Mouse (Mus musculus): ENCODE data around the gene Ift81. TPM values are rescaled to one million over a fixed set of nuclear protein-coding genes. Genes with fewer than 3 reads are reported as not detected.

Gene Ift81
- polyA plus RNA-seq, 1 experiment from 2014 or later: 71.6 TPM

DNA sequence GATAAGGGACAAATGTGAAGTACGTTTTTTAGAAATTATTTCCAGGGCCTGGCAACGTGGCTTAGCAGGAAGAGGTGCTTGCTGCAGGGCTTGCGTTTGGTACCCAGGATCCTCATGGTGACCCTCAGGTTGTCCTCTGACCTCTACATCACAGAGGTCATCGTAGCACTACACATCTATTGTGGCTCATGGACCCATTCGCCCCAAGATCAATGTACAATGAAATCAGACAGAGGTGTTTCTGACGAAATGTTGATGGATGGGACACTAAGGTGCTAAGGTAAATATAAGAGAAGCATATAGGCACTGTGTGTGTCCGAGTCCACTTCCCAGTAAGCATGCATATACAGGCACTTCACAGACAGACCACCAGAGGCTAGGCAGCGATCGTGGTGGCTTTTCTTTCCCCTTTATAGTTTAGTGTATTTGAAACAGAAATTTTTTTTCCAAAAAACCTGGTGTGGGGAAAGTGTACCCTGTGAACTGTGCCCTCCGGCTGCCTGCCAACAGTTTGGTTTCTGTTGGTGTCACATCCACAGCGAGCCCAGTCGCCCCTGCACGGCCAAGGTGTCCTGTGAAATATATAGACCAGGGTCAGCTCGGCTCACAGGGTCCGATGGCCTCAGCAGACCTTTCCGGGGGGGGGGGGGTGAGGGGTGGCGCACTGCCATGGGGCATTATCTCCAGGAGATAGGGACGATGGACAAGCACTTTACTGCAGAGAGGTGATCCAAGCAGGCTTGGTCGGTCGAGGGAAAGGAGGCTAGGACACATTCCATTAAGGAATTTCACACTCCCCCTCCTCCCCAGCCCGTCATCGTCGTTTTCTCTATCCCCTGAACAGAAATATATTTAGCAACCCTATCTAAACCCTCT, 93.8 kb downstream of the Ift81 start:
- H3K4me2 ChIP-seq (ENCODE audit: low read length): no peak overlapping the region

DNA sequence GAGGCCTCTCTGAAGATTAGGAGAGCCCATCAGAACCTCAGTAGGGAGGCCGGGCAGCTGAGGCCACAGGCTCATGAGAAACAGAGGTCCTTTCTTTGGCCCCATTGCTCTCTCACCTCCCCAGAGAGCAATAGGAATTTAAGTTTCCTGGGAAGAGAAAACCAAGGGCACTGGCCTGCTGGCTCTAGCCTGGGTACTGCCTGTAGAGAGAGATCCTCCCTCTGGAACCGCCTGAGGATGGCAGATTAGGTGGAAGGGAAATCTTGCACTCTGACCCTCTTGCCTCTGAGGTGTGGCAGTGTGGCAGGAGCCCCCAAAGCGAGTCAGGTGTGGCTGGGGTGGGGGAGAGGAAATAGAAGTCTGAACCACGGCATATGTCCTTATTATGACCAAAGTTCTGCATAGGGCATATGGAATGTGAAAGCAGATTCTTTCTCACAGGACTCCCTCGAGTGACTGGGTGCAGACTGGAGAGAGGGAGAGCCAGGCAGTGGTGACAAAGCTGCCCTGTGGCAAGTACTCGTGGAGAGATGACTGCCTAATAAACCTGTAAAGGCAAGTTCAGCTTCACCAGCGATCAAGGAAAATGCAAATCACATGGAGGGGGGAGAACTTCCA, 95.2 kb downstream of the Ift81 start:
- no peaks in the 10 kb centered on the region for H3K9me3 ChIP-seq (replicated peaks; ENCODE audit: control insufficient read depth, low read length, poor library complexity, severe bottlenecking)
- H3K4me2 ChIP-seq (ENCODE audit: low read length): no peak overlapping the region
- H3K36me3 ChIP-seq (ENCODE audit: control insufficient read depth, insufficient read depth, low read length): no peaks in the 10 kb centered on the region
- no peak overlapping the region for H3K9ac ChIP-seq (ENCODE audit: low read depth, low read length)
- H3K4me1 ChIP-seq (ENCODE audit: control insufficient read depth, insufficient read depth, low read length): no peaks in the 10 kb centered on the region
- no peaks in the 10 kb centered on the region for H3K27me3 ChIP-seq (ENCODE audit: control insufficient read depth, insufficient read depth, low read depth, low read length)
- H3K4me3 ChIP-seq (ENCODE audit: low read depth, low read length): no peak overlapping the region
- ATAC-seq: no peak
- 62% methylated on average over 7 of the region's 7 CpGs for WGBS
- no peak overlapping the region for H3K27ac ChIP-seq (ENCODE audit: low read length)

More for the DNA sequence above, 93.8 kb downstream of the Ift81 start:
- no peak overlapping the region for H3K4me3 ChIP-seq (ENCODE audit: low read depth, low read length)
- H3K36me3 ChIP-seq (ENCODE audit: control insufficient read depth, insufficient read depth, low read length): no peaks in the 10 kb centered on the region
- H3K27me3 ChIP-seq (ENCODE audit: control insufficient read depth, insufficient read depth, low read depth, low read length): no peaks in the 10 kb centered on the region
- no peaks in the 10 kb centered on the region for H3K4me1 ChIP-seq (ENCODE audit: control insufficient read depth, insufficient read depth, low read length)
- WGBS: 72% methylated on average over 23 of the region's 23 CpGs
- no peaks in the 10 kb centered on the region for H3K9me3 ChIP-seq (replicated peaks; ENCODE audit: control insufficient read depth, low read length, poor library complexity, severe bottlenecking)
- H3K27ac ChIP-seq (ENCODE audit: low read length): no peak overlapping the region
- ATAC-seq: no peak
- H3K9ac ChIP-seq (ENCODE audit: low read depth, low read length): no peak overlapping the region

DNA sequence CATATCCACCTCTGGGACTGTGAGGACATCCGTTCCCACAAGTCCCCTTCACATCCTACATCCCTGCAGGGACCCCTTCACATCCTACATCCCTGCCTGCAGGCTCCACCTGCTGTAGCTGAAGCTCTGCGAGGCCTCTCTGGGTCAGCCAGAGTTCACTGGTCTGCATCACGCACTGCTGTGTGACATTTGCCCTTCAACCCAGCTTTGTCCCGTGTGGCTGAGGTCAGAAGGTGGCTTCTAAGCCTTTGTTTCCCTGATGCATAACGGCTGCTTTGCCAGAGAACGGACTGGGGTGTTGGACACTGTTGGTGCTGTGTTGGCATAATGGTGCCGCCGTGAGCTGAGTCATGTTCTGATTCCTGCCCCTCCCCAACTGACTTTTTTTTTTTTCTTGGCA, 96.1 kb downstream of the Ift81 start:
- no peaks in the 10 kb centered on the region for H3K36me3 ChIP-seq (ENCODE audit: control insufficient read depth, insufficient read depth, low read length)
- WGBS: 34% methylated on average over 8 of the region's 8 CpGs
- H3K27me3 ChIP-seq (ENCODE audit: control insufficient read depth, insufficient read depth, low read depth, low read length): no peaks in the 10 kb centered on the region
- H3K9ac ChIP-seq (ENCODE audit: low read depth, low read length): no peak overlapping the region
- H3K4me3 ChIP-seq (ENCODE audit: low read depth, low read length): no peak overlapping the region
- peaks cover 5% of the 10 kb centered on the region for H3K4me1 ChIP-seq (ENCODE audit: control insufficient read depth, insufficient read depth, low read length)
- no peak overlapping the region for H3K4me2 ChIP-seq (ENCODE audit: low read length)
- no peak overlapping the region for H3K27ac ChIP-seq (ENCODE audit: low read length)
- H3K9me3 ChIP-seq (replicated peaks; ENCODE audit: control insufficient read depth, low read length, poor library complexity, severe bottlenecking): no peaks in the 10 kb centered on the region
- no peak for ATAC-seq

DNA sequence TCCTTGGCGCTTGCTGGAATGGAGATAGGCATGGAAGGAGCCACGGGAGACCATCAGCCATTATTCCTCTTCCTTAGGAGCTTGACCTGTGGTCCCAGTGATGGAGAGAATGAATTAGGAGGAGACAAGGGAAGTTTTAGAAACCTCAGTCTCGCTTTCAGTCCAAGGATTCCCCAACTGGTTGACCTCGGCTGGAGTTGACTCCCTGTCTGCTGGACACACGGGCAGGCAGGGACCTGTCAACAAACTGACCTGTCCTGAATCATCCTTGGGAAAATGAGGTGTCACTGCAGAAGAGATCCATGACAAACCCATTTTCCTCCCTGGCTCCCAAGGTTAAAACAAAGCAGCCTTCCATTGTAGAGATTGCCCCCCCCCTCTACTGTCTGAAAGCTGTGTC, 97.4 kb downstream of the Ift81 start:
- Histone ChIP-seq H3K4me1 (ENCODE audit: control insufficient read depth, insufficient read depth, low read length) (peaks cover 5% of the 10 kb centered on the region), H3K27me3 (ENCODE audit: control insufficient read depth, insufficient read depth, low read depth, low read length) (no peaks in the 10 kb centered on the region), H3K27ac (ENCODE audit: low read length) (no peak overlapping the region), H3K36me3 (ENCODE audit: control insufficient read depth, insufficient read depth, low read length) (no peaks in the 10 kb centered on the region), H3K4me3 (ENCODE audit: low read depth, low read length) (no peak overlapping the region), H3K9me3 (replicated peaks; ENCODE audit: control insufficient read depth, low read length, poor library complexity, severe bottlenecking) (no peaks in the 10 kb centered on the region), H3K4me2 (ENCODE audit: low read length) (no peak overlapping the region), H3K9ac (ENCODE audit: low read depth, low read length) (no peak overlapping the region)
- WGBS: 87% methylated on average over 5 of the region's 5 CpGs
- no peak for ATAC-seq

DNA sequence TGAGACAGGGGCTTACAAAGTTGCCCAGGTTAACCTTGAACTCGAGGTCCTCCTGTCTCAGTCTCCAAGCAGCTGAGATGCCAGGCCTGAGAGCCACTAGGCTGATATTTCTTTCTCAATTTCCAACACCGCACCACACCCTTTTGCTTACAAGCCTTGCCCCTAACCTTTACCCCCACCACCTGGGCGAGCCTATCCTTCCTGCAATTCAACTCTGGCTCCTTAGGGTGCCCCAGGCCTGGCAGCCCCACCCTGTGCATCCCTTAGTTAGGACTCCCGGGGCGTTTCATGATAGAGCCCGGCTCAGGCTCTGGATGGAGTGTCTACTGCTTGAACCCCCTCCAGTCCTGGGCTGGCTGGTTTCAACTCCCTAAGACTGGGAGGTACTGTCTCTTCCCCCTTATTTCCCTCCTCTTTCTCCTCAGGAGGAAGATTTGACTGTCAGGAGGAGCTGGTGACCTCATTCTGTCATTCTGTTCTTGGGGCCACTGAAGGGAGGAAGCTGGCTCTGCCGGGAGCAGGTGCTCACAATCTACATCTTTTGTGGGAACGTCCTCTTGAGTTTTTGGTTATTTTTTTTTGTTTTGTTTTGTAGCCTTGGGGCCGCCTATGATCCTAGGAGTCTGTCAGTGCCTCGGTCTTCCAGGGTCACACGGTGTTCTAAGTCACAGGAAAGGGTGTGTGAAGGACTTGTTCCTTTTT, 98.1 kb downstream of the Ift81 start:
- Histone ChIP-seq H3K9ac (ENCODE audit: low read depth, low read length) (no peak overlapping the region), H3K4me3 (ENCODE audit: low read depth, low read length) (no peak overlapping the region), H3K27me3 (ENCODE audit: control insufficient read depth, insufficient read depth, low read depth, low read length) (no peaks in the 10 kb centered on the region), H3K36me3 (ENCODE audit: control insufficient read depth, insufficient read depth, low read length) (no peaks in the 10 kb centered on the region), H3K4me2 (ENCODE audit: low read length) (no peak overlapping the region), H3K27ac (ENCODE audit: low read length) (no peak overlapping the region), H3K9me3 (replicated peaks; ENCODE audit: control insufficient read depth, low read length, poor library complexity, severe bottlenecking) (no peaks in the 10 kb centered on the region), H3K4me1 (ENCODE audit: control insufficient read depth, insufficient read depth, low read length) (peaks cover 5% of the 10 kb centered on the region)
- no peak for ATAC-seq
- 79% methylated on average over 11 of the region's 11 CpGs for WGBS

DNA sequence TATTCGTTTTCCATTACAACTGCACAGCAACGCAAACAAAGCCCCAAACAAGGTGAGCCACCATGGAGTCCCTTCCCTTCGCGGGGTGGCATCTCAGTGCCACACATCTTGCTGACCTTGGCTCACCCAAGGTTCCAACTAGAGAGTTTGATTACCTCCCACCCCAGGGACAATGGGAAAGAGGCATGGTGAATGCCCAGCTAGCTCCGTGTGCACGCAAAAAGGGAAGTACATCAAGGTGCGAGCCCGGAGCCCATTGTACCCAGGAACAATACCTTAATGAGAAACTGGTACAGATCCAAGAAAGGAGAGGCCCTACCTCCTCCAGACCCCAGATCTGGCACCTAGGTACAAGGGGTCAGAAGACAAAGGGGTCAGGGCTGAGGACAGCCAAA, 100.2 kb downstream of the Ift81 start:
- peak overlapping the region; percentile 22 for H3K4me2 ChIP-seq (ENCODE audit: low read length)
- no peak overlapping the region for H3K4me3 ChIP-seq (ENCODE audit: low read depth, low read length)
- no peaks in the 10 kb centered on the region for H3K9me3 ChIP-seq (replicated peaks; ENCODE audit: control insufficient read depth, low read length, poor library complexity, severe bottlenecking)
- WGBS: 8% methylated on average over 8 of the region's 8 CpGs
- H3K27me3 ChIP-seq (ENCODE audit: control insufficient read depth, insufficient read depth, low read depth, low read length): no peaks in the 10 kb centered on the region
- no peak for ATAC-seq
- H3K27ac ChIP-seq (ENCODE audit: low read length): no peak overlapping the region
- peaks cover 5% of the 10 kb centered on the region for H3K4me1 ChIP-seq (ENCODE audit: control insufficient read depth, insufficient read depth, low read length)
- H3K36me3 ChIP-seq (ENCODE audit: control insufficient read depth, insufficient read depth, low read length): no peaks in the 10 kb centered on the region
- no peak overlapping the region; the same call in 1 of the 2 replicates for H3K9ac ChIP-seq (ENCODE audit: low read depth, low read length)

DNA sequence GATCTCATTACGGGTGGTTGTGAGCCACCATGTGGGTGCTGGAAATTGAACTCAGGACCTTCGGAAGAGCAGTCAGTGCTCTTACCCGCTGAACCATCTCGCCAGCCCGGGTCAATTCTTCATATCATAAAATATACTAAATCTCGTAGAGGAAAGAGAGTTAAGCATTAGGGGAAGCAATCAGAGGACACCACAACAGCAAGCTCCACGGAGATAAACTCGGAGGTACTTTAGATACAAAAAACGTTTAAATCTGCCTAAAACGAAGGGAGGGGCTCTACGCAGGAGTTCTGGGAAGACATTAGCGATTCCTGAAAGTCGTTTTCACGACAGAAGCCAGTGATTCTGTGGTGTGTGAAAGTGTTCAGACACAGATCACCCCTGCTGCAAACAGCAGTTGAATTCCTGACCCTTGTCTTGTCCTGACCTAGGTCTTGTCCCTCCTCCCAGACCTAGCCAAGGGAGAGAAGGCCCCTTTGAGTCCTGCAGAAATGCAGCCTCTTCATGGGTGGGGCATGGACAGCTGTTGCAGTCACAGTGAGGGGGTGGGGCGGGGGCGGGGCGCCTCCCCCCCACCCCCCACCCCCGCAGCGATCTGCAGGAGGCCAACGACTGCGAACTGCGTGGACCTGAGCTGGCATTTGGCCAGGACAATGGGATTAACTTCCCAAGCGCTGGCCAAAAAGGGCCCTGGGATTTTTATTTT, 100.7 kb downstream of the Ift81 start:
- Histone ChIP-seq H3K9ac (ENCODE audit: low read depth, low read length) (no peak overlapping the region; the same call in 1 of the 2 replicates), H3K4me2 (ENCODE audit: low read length) (peak overlapping the region; percentile 22), H3K9me3 (replicated peaks; ENCODE audit: control insufficient read depth, low read length, poor library complexity, severe bottlenecking) (no peaks in the 10 kb centered on the region), H3K36me3 (ENCODE audit: control insufficient read depth, insufficient read depth, low read length) (no peaks in the 10 kb centered on the region), H3K4me1 (ENCODE audit: control insufficient read depth, insufficient read depth, low read length) (peaks cover 5% of the 10 kb centered on the region), H3K27ac (ENCODE audit: low read length) (no peak overlapping the region), H3K27me3 (ENCODE audit: control insufficient read depth, insufficient read depth, low read depth, low read length) (no peaks in the 10 kb centered on the region), H3K4me3 (ENCODE audit: low read depth, low read length) (no peak overlapping the region)
- 41% methylated on average over 22 of the region's 23 CpGs for WGBS
- ATAC-seq: no peak

DNA sequence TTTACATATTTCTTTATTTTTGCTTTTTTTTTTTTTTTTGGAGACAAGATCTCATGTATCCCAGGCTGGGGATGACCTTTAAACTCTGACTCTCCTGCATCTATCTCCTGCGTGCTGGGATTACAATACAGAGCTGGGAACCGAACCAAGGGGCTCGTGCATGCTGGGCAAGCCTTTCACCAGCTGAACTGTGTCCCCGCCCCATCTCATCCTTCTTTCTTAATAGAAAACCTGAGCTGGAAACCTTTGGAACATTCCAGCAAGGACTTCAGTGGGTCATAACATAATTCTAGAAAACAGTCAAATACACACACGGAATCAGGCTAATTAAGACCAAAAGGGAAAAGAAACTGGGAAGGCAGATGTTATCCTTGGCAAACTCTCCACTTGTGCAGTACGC, 102.3 kb downstream of the Ift81 start:
- Histone ChIP-seq H3K4me2 (ENCODE audit: low read length) (no peak overlapping the region), H3K9me3 (replicated peaks; ENCODE audit: control insufficient read depth, low read length, poor library complexity, severe bottlenecking) (no peaks in the 10 kb centered on the region)
- ATAC-seq: no peak

More for the DNA sequence above, 102.3 kb downstream of the Ift81 start:
- Histone ChIP-seq H3K36me3 (ENCODE audit: control insufficient read depth, insufficient read depth, low read length) (no peaks in the 10 kb centered on the region), H3K4me1 (ENCODE audit: control insufficient read depth, insufficient read depth, low read length) (peaks cover 5% of the 10 kb centered on the region), H3K27ac (ENCODE audit: low read length) (no peak overlapping the region), H3K9ac (ENCODE audit: low read depth, low read length) (no peak overlapping the region), H3K4me3 (ENCODE audit: low read depth, low read length) (no peak overlapping the region), H3K27me3 (ENCODE audit: control insufficient read depth, insufficient read depth, low read depth, low read length) (no peaks in the 10 kb centered on the region)
- WGBS: 70% methylated on average over 6 of the region's 6 CpGs
